Mouse (Mus musculus) liver, embryonic 13.5 days (tissue): ENCODE measurements around the gene Nppb. TPM values are rescaled to one million over a fixed set of nuclear protein-coding genes. Genes with fewer than 3 reads are reported as not detected.

Experiments
- ATAC-seq: fragments of 200-750 bp; cut with Nextera tagmentation; 2 replicates; pipeline ENCODE4 v1.8.0; 2017; ENCODE audit warnings: low read depth, mild to moderate bottlenecking, moderate number of reproducible peaks, moderate library complexity
- DNase-seq: peaks from one replicate; pipeline ENCODE4 v3.0.0; 2022
- H3K27ac ChIP-seq: fragments of 300-500 bp; sonication (generic); 2 replicates; pipeline ENCODE4 v1.5.1; 2015; ENCODE audit warnings: moderate library complexity, mild to moderate bottlenecking, inconsistent platforms
- H3K27me3 ChIP-seq: fragments of 300-500 bp; sonication (generic); 2 replicates; pipeline ENCODE4 v1.6.1; 2015; ENCODE audit warnings: mild to moderate bottlenecking, inconsistent platforms
- H3K36me3 ChIP-seq: fragments of 300-500 bp; sonication (generic); 2 replicates; pipeline ENCODE4 v1.6.1; 2015; ENCODE audit warnings: mild to moderate bottlenecking, inconsistent platforms
- H3K4me1 ChIP-seq: fragments of 300-500 bp; sonication (generic); replicated peaks from 2 replicates; pipeline ENCODE4 v1.6.1; 2015; ENCODE audit warnings: inconsistent platforms
- H3K4me2 ChIP-seq: fragments of 300-500 bp; sonication (generic); 2 replicates; pipeline ENCODE4 v1.6.1; 2015; ENCODE audit warnings: inconsistent platforms, mild to moderate bottlenecking, moderate library complexity
- H3K4me3 ChIP-seq: fragments of 300-500 bp; sonication (generic); replicated peaks from 2 replicates; pipeline ENCODE4 v1.5.1; 2015; ENCODE audit warnings: mild to moderate bottlenecking, inconsistent platforms
- H3K9ac ChIP-seq: fragments of 300-500 bp; sonication (generic); 2 replicates; pipeline ENCODE4 v1.6.1; 2015; ENCODE audit warnings: mild to moderate bottlenecking, inconsistent platforms
- H3K9me3 ChIP-seq: fragments of 300-500 bp; sonication (generic); replicated peaks from 2 replicates; pipeline ENCODE4 v1.6.1; 2016; ENCODE audit warnings: inconsistent platforms
- WGBS: fragments of 180-500 bp; shearing (Covaris S2); methylation state at CpG from one replicate; pipeline ENCODE4 v1.1.7; 2015; ENCODE audit not compliant: insufficient replicate concordance; 5-methylcytosine and 5-hydroxymethylcytosine counted together
- polyA plus RNA-seq: library from polyadenylated mRNA; unstranded; fragments of >200 nt; fragmentation: Nextera tagmentation; extraction: Ambion mirVana; gene quantifications from 2 replicates; pipeline ENCODE4 v1.2.1, GENCODE M21; 2015

Nppb gene
- polyA plus RNA-seq = 0.38 TPM in 1 of 2 replicates, not detected in the other

DNA sequence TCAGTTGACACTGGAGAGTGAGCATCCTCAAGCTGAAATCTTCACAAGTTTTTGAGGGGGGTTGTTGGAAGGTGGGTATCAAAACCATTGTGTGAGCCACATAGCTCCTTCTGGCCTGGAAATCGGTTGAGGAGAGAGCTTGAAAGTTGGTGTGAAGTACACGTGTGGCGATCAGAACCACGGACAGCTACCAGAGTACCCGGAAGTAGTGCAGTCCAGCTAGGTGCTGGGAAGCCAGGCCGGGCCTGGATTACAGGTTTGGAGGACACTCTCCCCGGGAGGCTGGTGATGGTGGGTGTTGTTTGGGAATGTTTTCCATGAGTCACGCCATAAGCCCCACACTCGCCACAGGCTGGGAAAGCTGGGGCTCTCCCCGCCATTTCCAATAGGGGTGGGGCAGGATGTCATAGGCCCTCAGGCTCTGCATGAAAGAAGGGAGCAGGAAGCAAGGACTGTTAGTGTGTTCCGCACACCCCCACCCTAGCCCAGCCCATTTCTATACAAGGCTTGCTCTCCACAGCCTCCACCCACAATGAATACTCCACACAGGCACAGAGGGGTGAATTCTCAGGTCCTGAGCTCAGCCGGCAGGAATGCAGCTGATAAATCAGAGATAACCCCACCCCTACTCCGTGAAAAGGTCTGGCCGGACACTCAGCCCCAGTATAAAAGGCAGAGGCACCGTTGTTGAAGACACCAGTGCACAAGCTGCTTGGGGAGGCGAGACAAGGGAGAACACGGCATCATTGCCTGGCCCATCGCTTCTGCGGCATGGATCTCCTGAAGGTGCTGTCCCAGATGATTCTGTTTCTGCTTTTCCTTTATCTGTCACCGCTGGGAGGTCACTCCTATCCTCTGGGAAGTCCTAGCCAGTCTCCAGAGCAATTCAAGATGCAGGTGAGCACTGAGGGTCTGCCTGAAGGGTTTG is at the start of gene Nppb:
Gene Nppb (plus strand): TSS at position 584 of the 928 bp plus-strand sequence.
- no peaks in the 10 kb centered on the region for H3K36me3 ChIP-seq
- 0 out of 2 replicates have a peak within 1 kb of the TSS, but pooled peaks have one; percentile 18 for H3K4me2 ChIP-seq
- H3K27me3 ChIP-seq = peaks cover 6% of the 10 kb centered on the region
- no peaks in the 10 kb centered on the region for H3K9me3 ChIP-seq
- no peak within 1 kb of the TSS for H3K4me3 ChIP-seq
- ATAC-seq (no peak), DNase-seq (peak; percentile 12)
- H3K9ac ChIP-seq = no peak within 1 kb of the TSS
- 25% methylated on average over 20 of the region's 20 CpGs for WGBS
- H3K27ac ChIP-seq = no peak within 1 kb of the TSS
- no peaks in the 10 kb centered on the region for H3K4me1 ChIP-seq

DNA sequence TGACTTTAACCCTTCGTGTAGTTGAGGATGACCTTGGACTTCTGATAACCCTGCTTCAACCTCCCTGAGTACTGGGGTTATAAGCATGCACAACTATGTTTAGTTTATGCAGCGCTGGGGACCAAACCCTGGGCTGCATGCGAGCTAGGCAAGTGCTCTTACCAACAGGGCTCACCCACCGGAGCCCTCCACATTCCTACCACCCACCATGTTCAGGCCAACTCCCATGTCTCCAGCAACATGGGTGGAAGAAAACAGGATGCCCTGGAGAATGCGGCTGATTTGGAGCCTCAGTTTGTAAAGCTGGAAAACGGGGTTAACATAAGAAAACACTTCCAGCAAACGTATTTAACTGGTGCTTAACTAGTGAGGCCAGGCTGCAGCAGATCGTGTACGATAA is 49.7 kb upstream of the Nppb start:
- 16% methylated on average over 9 of the region's 9 CpGs for WGBS
- no peak overlapping the region for H3K27ac ChIP-seq
- DNase-seq = no peak

DNA sequence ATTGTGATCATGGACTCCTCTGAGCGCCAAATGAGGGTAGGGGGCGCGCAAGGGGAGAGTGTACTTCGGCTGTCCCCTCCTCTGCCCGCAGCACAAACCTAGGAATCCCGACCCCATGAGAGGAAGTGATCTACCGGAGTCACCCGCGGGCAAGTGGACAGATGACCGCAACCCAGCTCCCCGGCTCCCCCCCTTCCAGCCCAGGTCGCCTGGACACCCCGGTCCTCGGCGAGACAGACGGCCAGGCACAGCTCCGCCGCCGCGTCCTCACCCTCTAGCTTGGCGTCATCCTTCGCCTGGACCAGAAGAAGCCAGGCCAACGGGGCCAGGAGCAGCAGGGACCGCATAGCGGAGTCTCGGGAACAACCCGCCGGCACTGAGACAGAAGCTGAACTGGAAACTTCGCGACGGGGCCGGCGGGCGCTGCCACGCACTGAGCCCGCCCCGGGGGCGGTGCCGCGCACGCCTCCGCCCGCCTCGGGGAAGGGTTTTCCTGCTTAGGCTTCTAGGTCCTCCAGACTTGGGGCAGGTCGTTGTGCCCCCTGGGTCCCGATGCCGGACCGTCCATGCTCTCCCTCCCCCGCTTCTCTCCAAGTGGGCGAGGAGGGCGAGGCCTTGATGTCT is 49.1 kb upstream of the Nppb start, which contains the start of gene Plod1:
Gene Plod1 (minus strand): TSS at position 437 of the 624 bp plus-strand sequence.
- under 1% methylated on average over 51 of the region's 51 CpGs for WGBS
- H3K4me2 ChIP-seq = peak within 1 kb of the TSS; percentile 92
- peaks cover 8% of the 10 kb centered on the region for H3K27me3 ChIP-seq
- H3K9ac ChIP-seq = peak within 1 kb of the TSS; percentile 73
- no peaks in the 10 kb centered on the region for H3K36me3 ChIP-seq
- ATAC-seq (peak; percentile 54), DNase-seq (peak; percentile 65)
- H3K9me3 ChIP-seq = no peaks in the 10 kb centered on the region
- H3K4me3 ChIP-seq = peak within 1 kb of the TSS; percentile 69
- peak within 1 kb of the TSS; percentile 32; the same call in 1 of the 2 replicates for H3K27ac ChIP-seq
- peaks cover 58% of the 10 kb centered on the region for H3K4me1 ChIP-seq

More for the DNA sequence above, 49.7 kb upstream of the Nppb start:
- Histone ChIP-seq H3K9me3 (no peaks in the 10 kb centered on the region), H3K4me3 (peak overlapping the region; percentile 69), H3K9ac (peak overlapping the region; percentile 73), H3K4me2 (peak overlapping the region; percentile 92), H3K4me1 (peaks cover 57% of the 10 kb centered on the region), H3K36me3 (no peaks in the 10 kb centered on the region; the same call in 1 of the 2 replicates), H3K27me3 (peaks cover 8% of the 10 kb centered on the region)
- ATAC-seq = no peak

DNA sequence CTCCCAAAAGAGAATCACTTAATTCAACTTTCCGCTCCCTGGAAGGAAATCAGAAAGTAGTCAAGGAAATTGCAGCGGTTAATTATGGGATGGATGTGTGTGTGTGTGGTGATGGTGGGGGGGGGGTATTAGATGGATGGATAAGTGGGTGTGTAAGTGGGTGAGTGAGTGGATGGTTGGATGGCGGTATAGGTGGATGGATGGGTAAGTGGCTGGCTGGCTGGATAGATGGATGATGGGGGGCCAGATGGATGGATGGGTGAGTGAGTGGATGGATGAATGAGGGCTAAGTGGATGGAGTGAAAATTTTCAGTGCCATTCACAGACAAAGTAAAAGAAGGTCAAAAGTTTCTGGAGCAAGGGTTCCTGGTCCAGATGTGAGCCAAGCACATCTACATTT is 48.6 kb upstream of the Nppb start:
- Histone ChIP-seq H3K9me3 (no peaks in the 10 kb centered on the region), H3K36me3 (no peaks in the 10 kb centered on the region), H3K27ac (no peak overlapping the region), H3K4me1 (peaks cover 64% of the 10 kb centered on the region), H3K4me3 (peak overlapping the region; percentile 69), H3K9ac (peak overlapping the region; percentile 73; the same call in 1 of the 2 replicates), H3K4me2 (peak overlapping the region; percentile 92), H3K27me3 (peaks cover 8% of the 10 kb centered on the region)
- WGBS = 38% methylated on average over 3 of the region's 3 CpGs
- ATAC-seq (no peak), DNase-seq (no peak)

DNA sequence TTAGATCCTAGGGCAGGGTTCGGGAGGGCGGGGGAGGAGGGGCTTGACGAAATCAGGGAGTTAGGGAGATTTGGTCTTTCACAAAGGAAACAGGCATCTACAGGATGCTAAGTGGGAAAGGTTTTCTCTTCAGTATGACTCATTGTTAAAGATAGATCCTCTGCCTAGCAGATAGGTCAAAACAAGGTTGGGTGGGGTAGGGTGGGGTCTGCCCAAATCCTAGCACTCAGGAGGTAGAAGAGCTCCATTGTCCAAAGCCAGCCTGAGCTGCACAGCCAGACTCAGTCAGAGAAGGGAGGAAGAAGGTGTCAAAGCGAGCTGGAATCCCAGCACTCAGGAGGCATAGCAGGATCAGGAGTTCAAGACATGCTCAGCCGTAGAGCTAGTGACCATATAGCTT is 48.1 kb upstream of the Nppb start:
- H3K36me3 ChIP-seq = no peaks in the 10 kb centered on the region
- H3K27me3 ChIP-seq = peaks cover 8% of the 10 kb centered on the region
- H3K27ac ChIP-seq = no peak overlapping the region
- H3K4me1 ChIP-seq = peaks cover 69% of the 10 kb centered on the region
- H3K4me2 ChIP-seq = no peak overlapping the region
- DNase-seq (no peak), ATAC-seq (no peak)
- H3K4me3 ChIP-seq = no peak overlapping the region
- H3K9me3 ChIP-seq = no peaks in the 10 kb centered on the region
- no peak overlapping the region for H3K9ac ChIP-seq
- 45% methylated on average over 5 of the region's 5 CpGs for WGBS

DNA sequence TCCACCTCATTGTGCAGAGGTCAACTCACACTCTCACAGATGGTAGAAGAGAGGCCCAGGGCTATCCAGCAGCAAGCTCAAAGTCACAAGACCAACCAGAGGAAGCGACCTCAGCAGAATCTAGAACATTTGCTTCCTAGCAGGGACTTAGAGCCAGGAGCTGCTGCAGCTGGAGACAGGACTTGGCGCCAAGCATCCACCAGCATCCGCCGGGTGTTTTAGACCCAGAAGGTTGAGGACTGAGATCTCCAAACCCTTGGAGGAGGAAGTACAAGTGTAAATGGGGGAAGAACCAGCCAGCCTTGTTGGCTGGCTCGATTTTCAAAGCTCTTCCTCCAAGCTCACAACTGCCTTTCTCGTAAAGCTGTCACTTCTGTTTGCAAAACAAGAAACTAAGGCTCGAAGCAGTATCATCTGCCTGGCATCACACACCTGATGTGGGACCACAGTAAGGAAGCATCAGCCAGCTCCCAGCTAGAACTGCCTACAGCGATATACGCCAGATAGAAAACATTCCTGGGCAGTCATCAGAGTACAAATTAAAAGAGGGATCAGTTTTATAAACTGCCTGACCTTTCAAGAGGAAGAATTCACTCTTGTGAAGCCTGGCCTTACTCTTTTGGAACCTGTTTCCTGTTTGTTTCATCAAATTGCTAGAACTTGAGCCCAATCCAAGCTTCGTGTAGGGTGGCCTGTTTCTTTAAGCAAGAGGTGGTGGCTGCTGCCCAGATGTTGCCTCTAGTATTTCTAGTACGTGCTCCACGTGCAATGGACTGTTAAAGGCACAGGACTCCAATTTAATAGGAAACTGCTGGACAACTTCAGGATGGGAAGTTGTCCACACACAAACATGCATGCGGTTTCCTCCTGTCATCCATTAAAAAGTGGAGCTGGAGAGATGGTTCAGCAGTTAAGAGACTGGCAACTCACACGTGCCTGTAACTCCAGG is 47.2 kb upstream of the Nppb start:
- H3K27ac ChIP-seq = peak overlapping the region; percentile 36
- H3K4me1 ChIP-seq = peaks cover 78% of the 10 kb centered on the region
- ATAC-seq (no peak), DNase-seq (no peak)
- no peak overlapping the region for H3K4me2 ChIP-seq
- H3K36me3 ChIP-seq = peaks cover 7% of the 10 kb centered on the region
- no peak overlapping the region for H3K4me3 ChIP-seq
- H3K9ac ChIP-seq = no peak overlapping the region
- WGBS = 41% methylated on average over 14 of the region's 14 CpGs
- H3K9me3 ChIP-seq = no peaks in the 10 kb centered on the region
- peaks cover 8% of the 10 kb centered on the region for H3K27me3 ChIP-seq

DNA sequence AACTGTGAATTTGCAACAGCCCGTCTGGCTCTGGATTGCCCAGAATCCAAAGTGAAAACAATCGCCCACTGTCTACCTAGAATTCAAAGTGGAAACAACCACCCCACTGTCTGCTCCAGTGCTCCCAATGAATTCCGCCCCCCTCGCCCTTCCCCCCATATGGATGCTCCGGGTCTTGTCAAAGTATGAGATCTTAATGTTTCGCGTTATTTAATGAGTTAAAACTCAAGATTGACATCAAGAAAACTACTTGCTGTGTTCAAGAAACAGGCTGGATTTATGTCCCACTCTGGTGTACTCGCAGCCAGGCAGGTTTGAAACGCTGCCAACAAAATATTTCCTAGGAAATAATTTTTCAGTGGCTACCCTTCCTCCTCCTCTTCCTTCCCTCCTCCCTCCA is 45.5 kb upstream of the Nppb start:
- peaks cover 68% of the 10 kb centered on the region for H3K4me1 ChIP-seq
- DNase-seq (no peak), ATAC-seq (no peak)
- H3K4me2 ChIP-seq = peak overlapping the region; percentile 45
- 0 out of 2 replicates have a peak overlapping the region, but pooled peaks have one; percentile 17 for H3K9ac ChIP-seq
- peaks cover 24% of the 10 kb centered on the region for H3K36me3 ChIP-seq
- WGBS = 56% methylated on average over 9 of the region's 9 CpGs
- peaks cover 8% of the 10 kb centered on the region for H3K27me3 ChIP-seq
- H3K27ac ChIP-seq = peak overlapping the region; percentile 23; the same call in 1 of the 2 replicates
- no peaks in the 10 kb centered on the region for H3K9me3 ChIP-seq
- H3K4me3 ChIP-seq = peak overlapping the region; percentile 94; the same call in 1 of the 2 replicates

DNA sequence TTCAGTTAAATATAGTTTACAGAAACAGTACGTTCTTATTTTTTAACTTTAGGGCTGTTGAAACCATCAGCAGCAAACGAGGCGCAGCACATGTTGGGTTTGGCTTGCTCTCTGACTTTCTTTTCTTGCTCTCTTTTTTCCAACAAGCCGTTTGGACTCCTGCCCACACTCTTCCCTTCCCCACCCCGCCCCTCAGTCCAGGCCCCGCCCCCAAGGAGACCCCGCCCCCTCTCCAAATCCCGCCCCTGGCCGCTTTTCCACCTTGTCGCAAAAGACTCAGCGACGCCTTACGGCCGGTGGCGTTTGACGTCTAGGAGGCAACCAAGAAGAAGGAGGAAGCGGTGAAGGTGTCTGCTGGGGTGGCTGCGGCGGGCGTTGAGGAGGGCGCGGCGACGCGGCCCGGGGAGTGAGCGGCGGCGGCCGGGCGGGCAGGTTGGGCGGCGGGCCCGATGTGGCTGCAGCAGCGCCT is 45.0 kb upstream of the Nppb start, which contains the start of gene 2510039O18Rik:
Gene 2510039O18Rik (plus strand): TSS at position 320 of the 469 bp plus-strand sequence.
- 1% methylated on average over 35 of the region's 35 CpGs for WGBS
- H3K4me1 ChIP-seq = peaks cover 63% of the 10 kb centered on the region
- H3K36me3 ChIP-seq = peaks cover 29% of the 10 kb centered on the region

DNA sequence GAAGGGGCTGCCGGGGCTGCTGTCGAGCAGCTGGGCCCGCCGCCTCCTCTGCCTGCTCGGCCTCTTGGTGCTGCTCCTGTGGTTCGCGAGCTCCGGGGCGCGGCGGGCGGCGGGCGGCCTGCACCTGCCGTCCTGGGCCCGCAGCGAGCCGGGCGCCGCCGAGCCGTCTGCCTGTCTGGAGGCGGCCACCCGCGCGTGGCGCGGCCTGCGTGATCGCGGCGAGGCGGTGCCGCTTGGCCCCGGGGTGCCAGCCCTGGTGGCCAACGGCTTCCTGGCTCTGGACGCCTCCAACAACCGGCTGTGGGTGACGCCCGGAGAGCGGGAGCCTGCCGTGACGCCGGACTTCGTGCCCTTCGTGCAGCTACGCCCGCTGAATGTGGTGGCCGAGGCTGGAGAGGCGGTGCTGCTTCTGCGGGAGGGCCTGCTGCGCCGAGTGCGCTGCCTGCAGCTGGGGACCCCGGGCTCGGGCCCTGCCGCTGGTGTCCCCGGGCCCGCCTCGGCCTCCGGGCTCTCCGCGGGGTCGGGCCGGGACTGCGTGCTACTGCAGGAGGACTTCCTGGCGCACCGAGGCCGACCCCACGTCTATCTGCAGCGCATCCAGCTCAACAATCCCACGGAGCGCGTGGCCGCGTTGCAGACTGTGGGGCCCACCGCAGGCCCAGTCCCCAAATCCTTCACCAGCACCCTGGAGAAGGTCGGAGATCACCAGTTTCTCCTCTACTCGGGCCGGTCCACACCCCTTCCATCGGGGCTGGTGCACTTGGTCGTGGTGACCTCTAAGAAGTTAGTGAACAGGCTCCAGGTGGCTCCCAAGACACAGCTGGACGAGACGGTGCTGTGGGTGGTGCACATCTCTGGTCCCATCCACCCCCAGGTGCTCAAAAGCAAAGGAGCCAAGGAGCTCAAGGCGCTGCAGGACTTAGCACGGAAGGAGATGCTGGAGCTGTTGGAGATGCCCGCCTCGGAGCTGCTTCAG is 44.3 kb upstream of the Nppb start:
- Histone ChIP-seq H3K4me1 (peaks cover 55% of the 10 kb centered on the region), H3K4me3 (peak overlapping the region; percentile 94)
- WGBS = 4% methylated on average over 85 of the region's 88 CpGs

More for the DNA sequence above, 45.0 kb upstream of the Nppb start, which contains the start of gene 2510039O18Rik:
- ATAC-seq (peak; percentile 81), DNase-seq (peak; percentile 65)
- Histone ChIP-seq H3K4me3 (peak within 1 kb of the TSS; percentile 94), H3K4me2 (peak within 1 kb of the TSS; percentile 100), H3K27me3 (peaks cover 8% of the 10 kb centered on the region), H3K9me3 (no peaks in the 10 kb centered on the region), H3K27ac (peak within 1 kb of the TSS; percentile 80), H3K9ac (peak within 1 kb of the TSS; percentile 93)

More for the DNA sequence above, 44.3 kb upstream of the Nppb start:
- peak; percentile 73 for ATAC-seq
- DNase-seq = peak; percentile 57
- Histone ChIP-seq H3K9me3 (no peaks in the 10 kb centered on the region), H3K4me2 (peak overlapping the region; percentile 100), H3K9ac (peak overlapping the region; percentile 93), H3K36me3 (peaks cover 36% of the 10 kb centered on the region), H3K27ac (peak overlapping the region; percentile 80), H3K27me3 (peaks cover 6% of the 10 kb centered on the region)
